Mouse (Mus musculus) hindbrain, embryonic 16.5 days (tissue): ENCODE measurements around the gene Olfr1423. TPM values are rescaled to one million over a fixed set of nuclear protein-coding genes. Genes with fewer than 3 reads are reported as not detected.

ENCODE experiments used
- ATAC-seq: fragments of 200-750 bp; cut with Nextera tagmentation; 2 replicates; pipeline ENCODE4 v1.8.0; 2017; ENCODE audit warnings: moderate TSS enrichment, moderate library complexity
- H3K27ac ChIP-seq: fragments of 300-500 bp; sonication (generic); 2 replicates; pipeline ENCODE4 v1.5.1; 2014; ENCODE audit warnings: low read depth, mild to moderate bottlenecking, control low read depth, low read length, moderate library complexity
- H3K27me3 ChIP-seq: fragments of 300-500 bp; sonication (generic); replicated peaks from 2 replicates; pipeline ENCODE4 v1.6.1; 2014; ENCODE audit warnings: low read length; ENCODE audit not compliant: control insufficient read depth, insufficient read depth
- H3K36me3 ChIP-seq: fragments of 300-500 bp; sonication (generic); 2 replicates; pipeline ENCODE4 v1.6.1; 2014; ENCODE audit warnings: mild to moderate bottlenecking, low read length, moderate library complexity, mixed read lengths; ENCODE audit not compliant: control insufficient read depth, insufficient read depth
- H3K4me1 ChIP-seq: fragments of 300-500 bp; sonication (generic); 2 replicates; pipeline ENCODE4 v1.6.1; 2014; ENCODE audit warnings: low read depth, low read length; ENCODE audit not compliant: control insufficient read depth, insufficient read depth
- H3K4me2 ChIP-seq: fragments of 300-500 bp; sonication (generic); 2 replicates; pipeline ENCODE4 v1.6.1; 2014; ENCODE audit warnings: mild to moderate bottlenecking, low read length, control low read depth, moderate library complexity
- H3K4me3 ChIP-seq: fragments of 300-500 bp; sonication (generic); 2 replicates; pipeline ENCODE4 v1.5.1; 2014; ENCODE audit warnings: mild to moderate bottlenecking, low read length, control low read depth, moderate library complexity
- H3K9ac ChIP-seq: fragments of 300-500 bp; sonication (generic); 2 replicates; pipeline ENCODE4 v1.6.1; 2014; ENCODE audit warnings: low read depth, mild to moderate bottlenecking, control low read depth, low read length, moderate library complexity
- H3K9me3 ChIP-seq: fragments of 300-500 bp; sonication (generic); 2 replicates; pipeline ENCODE4 v1.6.1; 2014; ENCODE audit warnings: mild to moderate bottlenecking, low read length, moderate library complexity; ENCODE audit not compliant: control insufficient read depth
- WGBS: fragments of 180-500 bp; shearing (Covaris S2); extraction: QIAGEN DNeasy Blood & Tissue Kit; methylation state at CpG from one replicate; pipeline ENCODE4 v1.1.7; 2014; 5-methylcytosine and 5-hydroxymethylcytosine counted together
- polyA plus RNA-seq: library from polyadenylated mRNA; unstranded; fragments of >200 nt; fragmentation: Nextera tagmentation; extraction: Ambion mirVana; gene quantifications from 2 replicates; pipeline ENCODE4 v1.2.1, GENCODE M21; 2015

Gene Olfr1423
- polyA plus RNA-seq, 1 experiment from 2014 or later = not detected

DNA sequence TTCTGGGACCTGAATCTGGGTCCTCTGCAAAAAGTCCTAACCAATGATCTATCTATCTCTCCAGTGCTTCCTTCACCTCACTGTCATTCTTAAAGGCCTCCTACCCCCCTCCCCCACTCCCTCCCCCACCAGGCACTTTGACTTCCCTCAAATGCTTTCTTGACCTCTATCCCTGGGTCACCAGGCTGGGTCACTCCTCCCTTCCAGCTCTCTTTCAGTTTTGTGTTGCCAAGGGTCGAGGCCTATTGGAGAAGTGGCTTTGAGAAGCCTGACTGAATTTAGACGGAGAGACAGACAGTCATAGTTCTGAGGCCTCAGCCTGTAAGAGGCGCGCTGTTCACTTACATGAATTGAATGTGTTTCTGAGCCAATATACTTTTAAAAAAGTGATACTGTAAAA lies 24.9 kb downstream of the Olfr1423 start:
- Histone ChIP-seq H3K9me3 (no peaks in the 10 kb centered on the region), H3K27me3 (no peaks in the 10 kb centered on the region), H3K36me3 (no peaks in the 10 kb centered on the region), H3K27ac (no peak overlapping the region), H3K9ac (no peak overlapping the region), H3K4me1 (no peaks in the 10 kb centered on the region), H3K4me3 (no peak overlapping the region), H3K4me2 (no peak overlapping the region)
- 58% methylated on average over 4 of the region's 4 CpGs for WGBS
- no peak for ATAC-seq

DNA sequence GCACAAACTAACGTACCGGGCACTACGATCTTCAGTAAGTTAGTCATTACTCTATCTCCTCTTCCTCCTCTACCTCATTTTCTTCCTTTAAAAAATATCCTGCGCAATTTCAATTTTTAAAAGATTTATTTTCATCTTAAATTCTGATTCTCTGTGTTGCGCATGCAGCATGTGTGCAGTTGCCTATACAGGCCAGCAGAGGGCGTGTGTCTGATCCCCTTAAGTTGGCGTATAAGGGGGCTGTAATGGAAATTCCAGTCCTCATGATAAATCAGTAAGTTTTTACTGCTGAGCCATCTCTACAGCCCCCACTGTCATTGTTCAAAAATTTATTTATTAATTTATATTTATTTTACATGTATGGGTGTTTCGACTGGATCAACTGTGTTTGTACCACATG lies 25.4 kb downstream of the Olfr1423 start:
- 74% methylated on average over 8 of the region's 8 CpGs for WGBS
- Histone ChIP-seq H3K9me3 (no peaks in the 10 kb centered on the region), H3K4me2 (no peak overlapping the region), H3K4me1 (no peaks in the 10 kb centered on the region), H3K27ac (no peak overlapping the region), H3K9ac (no peak overlapping the region), H3K27me3 (no peaks in the 10 kb centered on the region), H3K36me3 (no peaks in the 10 kb centered on the region), H3K4me3 (no peak overlapping the region)
- no peak for ATAC-seq

DNA sequence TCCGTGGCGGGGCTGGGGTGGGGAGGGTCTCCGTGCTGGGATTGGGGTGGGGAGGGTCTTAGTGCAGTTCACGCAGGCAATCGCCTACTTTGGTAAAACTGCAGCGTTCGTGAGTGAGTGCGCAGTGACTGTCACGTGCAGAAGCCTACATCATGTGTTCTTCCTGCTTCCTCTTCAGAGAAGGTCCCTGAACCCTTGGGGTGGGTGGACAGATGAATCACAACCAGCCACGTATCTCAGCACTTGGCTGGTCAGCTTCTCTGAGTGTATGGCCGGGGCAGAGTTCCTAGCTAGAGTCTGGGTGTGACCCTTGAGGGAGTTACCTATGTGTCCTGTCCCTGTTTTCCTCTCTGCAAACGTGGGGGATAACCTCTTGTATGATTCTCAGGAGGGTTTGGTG lies 27.9 kb downstream of the Olfr1423 start:
- H3K36me3 ChIP-seq = no peaks in the 10 kb centered on the region
- ATAC-seq = no peak
- H3K27ac ChIP-seq = no peak overlapping the region
- peak overlapping the region; percentile 68 for H3K4me3 ChIP-seq
- no peaks in the 10 kb centered on the region for H3K27me3 ChIP-seq
- whole genome bisulfite sequencing = under 1% methylated on average over 11 of the region's 12 CpGs
- peak overlapping the region; percentile 1; the same call in 1 of the 2 replicates for H3K9ac ChIP-seq
- H3K9me3 ChIP-seq = no peaks in the 10 kb centered on the region
- no peaks in the 10 kb centered on the region for H3K4me1 ChIP-seq
- peak overlapping the region; percentile 79 for H3K4me2 ChIP-seq

DNA sequence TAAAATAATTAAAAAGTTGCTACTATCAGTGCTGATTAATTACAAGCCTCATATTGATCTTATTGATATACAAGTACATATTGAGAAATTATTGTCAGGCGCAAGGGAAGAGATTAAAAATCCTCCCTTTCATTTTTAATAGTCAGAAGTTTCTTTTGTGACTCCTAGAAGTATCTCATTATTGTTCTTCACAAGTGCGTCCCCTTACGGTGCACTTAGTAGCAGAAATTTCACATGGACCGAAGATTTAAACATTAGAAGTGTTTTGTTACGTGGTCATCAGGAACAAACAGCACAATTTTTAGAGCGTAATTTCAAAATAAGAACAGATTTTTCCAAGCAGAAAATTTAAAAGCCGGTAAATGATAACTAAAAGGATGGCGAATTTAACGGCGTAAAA lies 28.5 kb downstream of the Olfr1423 start:
- 1% methylated on average over 10 of the region's 10 CpGs for WGBS
- no peak for ATAC-seq
- H3K27me3 ChIP-seq = no peaks in the 10 kb centered on the region
- H3K27ac ChIP-seq = no peak overlapping the region
- H3K36me3 ChIP-seq = no peaks in the 10 kb centered on the region
- no peaks in the 10 kb centered on the region for H3K9me3 ChIP-seq
- peak overlapping the region; percentile 68 for H3K4me3 ChIP-seq
- H3K4me2 ChIP-seq = peak overlapping the region; percentile 79
- no peaks in the 10 kb centered on the region; the same call in 1 of the 2 replicates for H3K4me1 ChIP-seq
- H3K9ac ChIP-seq = peak overlapping the region; percentile 35; the same call in 1 of the 2 replicates

DNA sequence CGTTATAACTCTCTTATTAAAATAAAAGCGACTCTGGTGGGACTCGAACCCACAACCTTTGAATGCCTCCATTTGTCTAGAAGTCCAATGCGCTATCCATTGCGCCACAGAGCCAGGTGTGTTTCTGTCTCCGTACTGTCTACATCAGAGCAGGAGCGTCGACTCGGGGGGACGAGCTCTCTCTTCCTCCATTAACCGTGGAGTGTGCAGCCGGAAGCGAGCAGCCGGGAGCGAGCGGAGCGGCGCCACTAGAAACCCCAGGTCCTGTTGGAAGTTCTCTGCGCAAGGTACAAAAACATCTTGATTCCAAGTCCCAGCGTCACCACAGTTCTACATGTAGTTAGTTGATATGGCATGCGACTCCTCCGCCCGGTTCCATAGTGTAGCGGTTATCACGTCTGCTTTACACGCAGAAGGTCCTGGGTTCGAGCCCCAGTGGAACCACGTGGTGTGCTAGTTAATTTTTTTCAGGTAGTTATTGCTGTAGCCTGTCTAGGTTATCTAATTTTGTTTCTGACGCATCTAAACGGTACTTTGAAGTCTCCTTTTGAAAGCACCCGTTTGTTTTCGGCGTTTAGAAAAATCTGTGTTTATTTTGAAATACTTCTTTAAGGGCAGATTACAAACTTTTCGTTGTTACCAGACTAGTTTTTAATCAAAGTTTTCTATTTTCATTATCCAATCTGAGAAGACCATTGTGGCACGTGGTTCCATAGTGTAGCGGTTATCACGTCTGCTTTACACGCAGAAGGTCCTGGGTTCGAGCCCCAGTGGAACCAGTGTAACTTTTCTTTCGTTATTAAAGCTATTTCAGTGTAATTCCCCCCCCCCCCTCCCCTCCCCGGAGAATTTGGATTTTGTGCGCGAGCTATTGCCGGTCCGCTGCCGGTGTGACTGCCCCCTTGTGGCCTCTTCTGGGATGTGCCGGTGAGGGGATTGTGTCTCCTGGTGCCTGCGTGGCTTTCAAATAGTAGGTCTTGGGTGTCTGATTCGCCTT lies 29.3 kb downstream of the Olfr1423 start:
- ATAC-seq = peak; percentile 84
- under 1% methylated on average over 49 of the region's 49 CpGs for WGBS
- peak overlapping the region; percentile 78 for H3K27ac ChIP-seq
- no peaks in the 10 kb centered on the region for H3K9me3 ChIP-seq
- H3K4me1 ChIP-seq = peaks cover 1% of the 10 kb centered on the region; the same call in 1 of the 2 replicates
- no peaks in the 10 kb centered on the region for H3K36me3 ChIP-seq
- peak overlapping the region; percentile 65 for H3K9ac ChIP-seq
- peak overlapping the region; percentile 79 for H3K4me2 ChIP-seq
- H3K27me3 ChIP-seq = no peaks in the 10 kb centered on the region
- H3K4me3 ChIP-seq = peak overlapping the region; percentile 68

DNA sequence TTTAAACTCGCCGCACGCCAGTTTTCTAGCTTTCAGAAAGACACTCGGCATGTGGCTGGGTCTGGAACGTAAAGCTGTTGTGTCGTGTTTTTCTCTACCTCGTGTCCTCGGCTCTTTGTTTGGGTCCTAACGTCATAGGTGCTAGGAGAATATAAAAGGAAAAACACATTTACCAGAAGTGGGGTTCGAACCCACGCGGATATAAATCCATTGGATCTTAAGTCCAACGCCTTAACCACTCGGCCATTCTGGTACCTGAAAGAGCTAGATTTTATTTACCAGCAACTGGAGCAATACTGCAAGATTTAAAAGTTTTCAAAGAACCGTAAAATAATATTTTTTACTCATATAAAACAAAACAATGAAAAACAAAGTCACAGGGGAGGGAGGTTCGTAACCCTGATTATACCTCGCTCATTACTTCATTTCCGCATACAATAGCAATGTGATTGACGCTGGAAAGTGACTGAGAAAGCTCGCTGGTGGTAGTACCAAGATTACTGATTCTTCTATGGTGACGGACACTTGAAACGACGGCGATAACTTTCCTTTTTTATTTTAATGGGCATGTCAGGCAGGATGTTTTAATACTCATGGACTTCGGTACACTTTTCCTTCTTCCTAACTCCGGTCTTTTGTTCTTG lies 30.1 kb downstream of the Olfr1423 start:
- H3K4me2 ChIP-seq = peak overlapping the region; percentile 79
- ATAC-seq = peak; percentile 55
- H3K36me3 ChIP-seq = no peaks in the 10 kb centered on the region
- H3K9me3 ChIP-seq = no peaks in the 10 kb centered on the region
- under 1% methylated on average over 26 of the region's 26 CpGs for WGBS
- H3K9ac ChIP-seq = peak overlapping the region; percentile 85
- no peaks in the 10 kb centered on the region for H3K27me3 ChIP-seq
- H3K4me1 ChIP-seq = peaks cover 2% of the 10 kb centered on the region; the same call in 1 of the 2 replicates
- peak overlapping the region; percentile 68 for H3K4me3 ChIP-seq
- H3K27ac ChIP-seq = peak overlapping the region; percentile 92

DNA sequence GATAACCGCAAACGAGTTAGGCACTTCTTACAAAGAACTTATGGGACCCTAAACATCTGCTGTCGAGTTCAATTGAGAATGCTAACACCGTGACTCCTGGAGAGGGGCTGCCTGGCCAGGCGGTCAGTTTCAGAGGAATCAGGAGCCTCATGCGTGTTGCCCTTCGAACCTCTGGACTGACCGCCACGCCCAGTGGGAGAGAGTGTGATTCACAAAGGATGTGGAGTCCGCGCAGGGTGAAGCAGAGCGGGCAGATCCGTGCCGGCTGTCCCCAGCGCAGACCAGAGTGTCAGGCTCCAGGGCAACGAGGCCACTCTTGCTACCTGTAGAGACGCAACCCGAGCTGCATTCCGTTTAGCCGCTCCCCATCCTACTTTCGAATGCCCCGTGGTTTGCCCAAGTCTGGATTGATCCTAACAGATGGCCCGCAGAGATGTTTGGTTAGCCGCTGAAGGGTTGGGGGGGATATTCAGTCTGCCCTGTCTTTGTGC lies 30.8 kb downstream of the Olfr1423 start:
- Histone ChIP-seq H3K36me3 (no peaks in the 10 kb centered on the region), H3K27me3 (no peaks in the 10 kb centered on the region), H3K4me3 (peak overlapping the region; percentile 68), H3K4me2 (peak overlapping the region; percentile 79), H3K27ac (peak overlapping the region; percentile 92), H3K4me1 (peaks cover 2% of the 10 kb centered on the region; the same call in 1 of the 2 replicates), H3K9ac (peak overlapping the region; percentile 85), H3K9me3 (no peaks in the 10 kb centered on the region)
- WGBS = under 1% methylated on average over 24 of the region's 24 CpGs
- ATAC-seq = peak; percentile 18

DNA sequence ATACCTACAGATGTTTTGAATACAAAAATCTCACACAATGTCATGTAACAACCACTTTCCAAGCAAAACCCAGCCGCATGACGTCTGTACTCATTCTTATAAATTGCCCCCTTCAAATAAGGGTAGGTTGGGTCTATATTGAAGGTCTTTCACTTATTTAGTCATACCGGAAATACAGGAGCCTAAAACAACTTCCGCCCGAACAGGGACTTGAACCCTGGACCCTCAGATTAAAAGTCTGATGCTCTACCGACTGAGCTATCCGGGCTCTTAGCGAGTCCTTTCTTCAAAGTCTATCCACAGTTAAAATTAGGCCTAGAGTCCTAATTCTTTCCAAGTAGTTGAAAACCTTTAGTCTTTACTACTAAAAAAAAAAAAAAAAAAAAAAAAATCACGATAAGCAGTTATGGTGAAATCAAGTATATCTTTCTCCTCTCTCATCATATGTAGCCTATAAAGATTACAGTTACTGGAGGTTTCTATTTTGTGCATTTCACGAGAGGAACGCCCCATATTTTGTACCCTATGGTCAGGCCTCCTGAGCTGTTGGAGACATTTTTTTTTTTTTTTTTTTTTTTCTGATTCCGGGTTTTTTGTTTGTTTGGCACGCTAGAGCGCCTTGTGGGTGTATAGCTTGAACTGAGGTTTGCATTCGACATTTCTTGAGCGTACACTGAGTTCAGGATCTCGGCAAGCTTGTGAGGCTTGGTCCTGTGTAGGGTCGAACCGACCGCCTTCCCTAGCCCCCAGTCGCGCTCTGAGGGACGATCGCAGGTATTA lies 31.4 kb downstream of the Olfr1423 start:
- under 1% methylated on average over 24 of the region's 24 CpGs for WGBS
- Histone ChIP-seq H3K27ac (peak overlapping the region; percentile 92), H3K4me2 (peak overlapping the region; percentile 79), H3K36me3 (no peaks in the 10 kb centered on the region), H3K4me1 (peaks cover 5% of the 10 kb centered on the region), H3K9ac (peak overlapping the region; percentile 85), H3K4me3 (peak overlapping the region; percentile 68), H3K27me3 (no peaks in the 10 kb centered on the region), H3K9me3 (no peaks in the 10 kb centered on the region)
- peak; percentile 28 for ATAC-seq
